Mouse (Mus musculus) cerebellum, adult 2 months (tissue): ENCODE data around the gene Jkamp. TPM values are rescaled to one million over a fixed set of nuclear protein-coding genes. Genes with fewer than 3 reads are reported as not detected.

Source experiments
- DNase-seq, 2 experiments: peaks; one replicate each; pipeline ENCODE4 v3.0.0; 2021
- H3K27ac ChIP-seq: fragments of 200-500 bp; 2 replicates; pipeline ENCODE4 v1.5.1; 2012; ENCODE audit warnings: low read length, control low read depth, inconsistent platforms; ENCODE audit not compliant: insufficient read depth
- H3K27me3 ChIP-seq: fragments of 200-500 bp; 2 replicates; pipeline ENCODE4 v1.6.1; 2012; ENCODE audit warnings: inconsistent platforms, mild to moderate bottlenecking, low read length, moderate library complexity; ENCODE audit not compliant: control insufficient read depth, insufficient read depth
- H3K4me1 ChIP-seq: fragments of 200-500 bp; 2 replicates; pipeline ENCODE4 v1.6.1; 2011; ENCODE audit warnings: low read length; ENCODE audit not compliant: control insufficient read depth, insufficient read depth
- H3K4me3 ChIP-seq: fragments of 200-500 bp; replicated peaks from 2 replicates; pipeline ENCODE3; 2011; ENCODE audit warnings: mild to moderate bottlenecking, low read depth, low read length, control low read depth; ENCODE audit not compliant: insufficient read depth
- CTCF ChIP-seq: fragments of 200-500 bp; IDR thresholded peaks from 2 replicates; pipeline ENCODE4 v1.5.1; 2011; ENCODE audit warnings: low read depth, mild to moderate bottlenecking, control low read depth, low read length, moderate library complexity, borderline replicate concordance; ENCODE audit not compliant: insufficient read depth
- POLR2A ChIP-seq: fragments of 200-500 bp; IDR thresholded peaks from 2 replicates; pipeline ENCODE4 v1.6.1; 2011; ENCODE audit warnings: low read length, control low read depth, borderline replicate concordance; ENCODE audit not compliant: insufficient read depth
- WGBS: fragments of 180-500 bp; shearing (Covaris S2); methylation state at CpG from one replicate; pipeline ENCODE4 v1.1.7; 2018; 5-methylcytosine and 5-hydroxymethylcytosine counted together
- polyA plus RNA-seq: library from polyadenylated mRNA; depleted of rRNA; stranded (reverse); fragments of >200 nt; gene quantifications from 2 replicates; pipeline ENCODE4 v1.2.3, GENCODE M21; 2012

Gene Jkamp
- polyA plus RNA-seq, 1 experiment = 93.2 TPM

DNA sequence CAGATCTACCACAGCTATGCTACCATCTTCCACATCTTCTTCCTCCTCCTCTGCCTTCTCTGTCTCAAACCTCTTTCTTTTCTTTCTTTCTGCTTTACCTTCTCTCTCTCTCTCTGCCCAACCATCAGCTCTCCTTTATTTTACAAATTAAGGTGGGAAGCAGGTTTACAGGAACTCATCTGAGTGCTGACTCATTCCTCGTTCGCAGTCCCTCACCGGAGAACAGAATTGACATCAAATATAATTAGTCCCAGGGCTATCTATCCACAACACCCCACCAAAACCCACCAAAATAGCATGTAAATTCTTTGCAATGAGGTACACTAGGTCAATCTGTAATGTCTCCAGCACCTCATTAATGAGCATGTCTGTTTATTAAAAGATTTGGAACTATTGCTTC lies 3.4 kb upstream of the Jkamp start:
- Histone ChIP-seq H3K4me1 (no peaks in the 10 kb centered on the region; the same call in 1 of the 2 replicates), H3K27me3 (no peaks in the 10 kb centered on the region), H3K27ac (no peak overlapping the region), H3K4me3 (no peak overlapping the region)
- WGBS = 89% methylated on average over 3 of the region's 3 CpGs
- DNase-seq = no peak
- TF ChIP-seq CTCF (no peak), POLR2A (no peak)

DNA sequence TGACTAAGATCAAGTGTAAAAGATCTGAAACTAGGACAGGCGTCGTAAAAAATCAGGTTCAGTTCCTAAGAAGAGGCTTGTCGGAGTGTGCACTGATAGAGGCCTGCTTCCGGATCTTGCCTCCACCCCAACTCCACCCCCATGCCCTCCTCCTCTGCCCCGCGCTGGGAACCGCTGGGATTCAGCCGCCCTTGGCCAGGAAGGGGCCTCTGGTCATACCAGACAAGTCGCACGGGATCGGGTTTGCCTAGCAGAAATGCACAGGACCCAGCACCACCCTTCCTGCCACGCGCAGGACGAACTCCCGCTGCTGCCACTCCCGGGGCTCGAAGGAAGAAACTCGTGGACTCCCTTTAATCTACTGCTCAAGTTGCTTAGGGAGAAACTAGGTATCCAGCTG lies 3.0 kb upstream of the Jkamp start:
- Histone ChIP-seq H3K27me3 (no peaks in the 10 kb centered on the region), H3K4me3 (no peak overlapping the region), H3K27ac (no peak overlapping the region), H3K4me1 (no peaks in the 10 kb centered on the region; the same call in 1 of the 2 replicates)
- TF ChIP-seq CTCF (no peak), POLR2A (no peak)
- 43% methylated on average over 18 of the region's 18 CpGs for WGBS
- no peak for DNase-seq

- Histone ChIP-seq H3K4me1 (no peaks in the 10 kb centered on the region; the same call in 1 of the 2 replicates), H3K27me3 (no peaks in the 10 kb centered on the region), H3K4me3 (no peak overlapping the region), H3K27ac (no peak overlapping the region)
- 88% methylated on average over 9 of the region's 9 CpGs for WGBS
- TF ChIP-seq CTCF (no peak), POLR2A (no peak)
- no peak for DNase-seq
These were observed 2.1 kb upstream of the Jkamp start for GRCm38 (mm10) chr12:72083265-72083664.

DNA sequence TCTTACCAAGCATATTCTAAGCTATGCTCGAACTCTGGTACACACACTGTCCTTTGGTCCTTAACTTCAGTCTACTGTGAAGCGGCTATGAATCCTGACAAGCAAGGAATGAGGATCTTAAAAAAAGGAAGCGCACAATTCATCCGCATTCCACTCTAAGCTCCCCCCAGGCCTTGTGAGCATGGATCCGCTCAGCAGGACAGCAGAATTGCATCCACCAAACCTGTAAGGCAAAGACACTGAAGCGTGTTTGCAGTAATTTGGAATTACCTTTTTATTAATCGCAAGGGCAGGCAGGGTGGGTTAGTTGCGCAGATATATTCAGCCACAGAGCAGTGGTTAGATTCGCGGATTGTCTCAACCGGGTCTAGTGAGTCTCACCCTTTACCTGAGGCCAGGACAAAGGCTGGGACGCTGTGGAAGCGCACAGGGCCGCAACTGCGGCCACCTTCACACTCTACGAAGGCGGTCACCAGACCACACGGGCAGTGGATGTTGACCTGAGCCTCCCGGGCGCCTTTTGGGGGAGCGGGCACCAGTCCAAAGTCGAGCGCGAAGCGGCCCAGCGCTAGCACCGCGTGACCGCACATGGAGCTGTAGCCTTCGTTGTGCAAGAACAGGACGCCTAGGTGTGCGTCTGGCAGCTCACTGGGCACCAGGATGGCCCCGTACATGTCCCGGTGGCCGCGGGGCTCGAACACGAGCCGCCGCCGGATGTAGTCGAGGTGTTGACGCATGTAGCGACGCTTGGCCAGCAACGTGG lies 947 bp upstream of the Jkamp start:
- no peak overlapping the region for H3K27ac ChIP-seq
- TF ChIP-seq POLR2A (no peak), CTCF (no peak)
- no peak for DNase-seq
- H3K4me1 ChIP-seq = no peaks in the 10 kb centered on the region; the same call in 1 of the 2 replicates
- WGBS = 15% methylated on average over 46 of the region's 46 CpGs
- peak overlapping the region; percentile 76 for H3K4me3 ChIP-seq
- no peaks in the 10 kb centered on the region for H3K27me3 ChIP-seq

DNA sequence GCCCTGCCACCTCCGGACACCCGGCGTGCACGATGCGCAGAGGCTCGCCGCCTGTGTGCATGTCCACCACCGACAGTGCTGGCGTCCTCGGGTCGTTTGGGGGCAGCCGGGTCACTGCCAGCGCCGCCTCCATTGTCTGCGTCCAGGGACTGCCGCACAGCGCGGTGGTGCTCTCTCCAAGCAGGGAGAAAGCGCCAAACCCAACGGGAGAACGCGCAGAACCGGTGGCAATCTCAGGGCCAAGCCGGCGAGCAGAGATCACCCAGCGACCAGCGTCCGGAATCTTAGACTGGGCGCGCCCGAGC lies 413 bp upstream of the Jkamp start:
- Histone ChIP-seq H3K4me1 (no peaks in the 10 kb centered on the region; the same call in 1 of the 2 replicates), H3K4me3 (peak overlapping the region; percentile 76), H3K27me3 (no peaks in the 10 kb centered on the region), H3K27ac (no peak overlapping the region)
- 1% methylated on average over 31 of the region's 31 CpGs for WGBS
- DNase-seq = no peak
- TF ChIP-seq CTCF = no peak
- no peak for TF ChIP-seq POLR2A

- TF ChIP-seq CTCF (no peak), POLR2A (no peak)
- Histone ChIP-seq H3K4me3 (peak overlapping the region; percentile 76), H3K27ac (peak overlapping the region; percentile 77), H3K27me3 (no peaks in the 10 kb centered on the region), H3K4me1 (no peaks in the 10 kb centered on the region; the same call in 1 of the 2 replicates)
- DNase-seq = peak in 1 of 2 experiments; percentile 32
- WGBS = under 1% methylated on average over 18 of the region's 18 CpGs
These were observed 907 bp downstream of the Jkamp start for GRCm38 (mm10) chr12:72086166-72086825.

- no peak for TF ChIP-seq POLR2A
- no peak for TF ChIP-seq CTCF
- H3K4me3 ChIP-seq = no peak overlapping the region
- H3K4me1 ChIP-seq = no peaks in the 10 kb centered on the region; the same call in 1 of the 2 replicates
- no peaks in the 10 kb centered on the region for H3K27me3 ChIP-seq
- H3K27ac ChIP-seq = no peak overlapping the region
- DNase-seq = no peak
- 92% methylated on average over 4 of the region's 4 CpGs for WGBS
These were observed 4.4 kb downstream of the Jkamp start for GRCm38 (mm10) chr12:72089802-72090201.

GRCm38 (mm10) chr12:72096966-72097365 lies 11.6 kb downstream of the Jkamp start:
- Histone ChIP-seq H3K27ac (no peak overlapping the region), H3K4me1 (no peaks in the 10 kb centered on the region), H3K4me3 (no peak overlapping the region), H3K27me3 (no peaks in the 10 kb centered on the region)
- no peak for TF ChIP-seq CTCF
- no peak for TF ChIP-seq POLR2A
- DNase-seq = no peak
- 90% methylated on average over 8 of the region's 8 CpGs for WGBS
